Mouse (Mus musculus) liver, adult (tissue): ENCODE data around the gene Polr2b.

Source experiments
- GATA4 ChIP-seq: IDR thresholded peaks from 2 replicates; pipeline ENCODE4 v1.6.1; 2014; ENCODE audit warnings: mild to moderate bottlenecking, low read length; ENCODE audit not compliant: insufficient replicate concordance

Gene Polr2b

GRCm38 (mm10) chr5:77367682-77368081 lies 57.7 kb downstream of the Polr2b start:
- no peak for TF ChIP-seq GATA4

GRCm38 (mm10) chr5:77368194-77368593 lies 58.2 kb downstream of the Polr2b start:
- TF ChIP-seq GATA4, result no peak

- no peak for TF ChIP-seq GATA4
These were observed 59.4 kb downstream of the Polr2b start for GRCm38 (mm10) chr5:77369394-77369793.

- no peak for TF ChIP-seq GATA4
These were observed 60.5 kb downstream of the Polr2b start for GRCm38 (mm10) chr5:77370378-77370892.

- TF ChIP-seq GATA4, result no peak; the same call in 1 of the 2 replicates
These were observed 62.3 kb downstream of the Polr2b start for GRCm38 (mm10) chr5:77372242-77372641.

- no peak for TF ChIP-seq GATA4
These were observed 62.8 kb downstream of the Polr2b start for GRCm38 (mm10) chr5:77372778-77373177.

GRCm38 (mm10) chr5:77374945-77375344 lies 65.0 kb downstream of the Polr2b start:
- no peak for TF ChIP-seq GATA4

- TF ChIP-seq GATA4, result no peak
These were observed 65.6 kb downstream of the Polr2b start for GRCm38 (mm10) chr5:77375546-77375945.

GRCm38 (mm10) chr5:77378027-77378426 lies 68.1 kb downstream of the Polr2b start:
- TF ChIP-seq GATA4, result no peak

- no peak for TF ChIP-seq GATA4
These were observed 69.6 kb downstream of the Polr2b start for GRCm38 (mm10) chr5:77379434-77380135.

- no peak for TF ChIP-seq GATA4
These were observed 70.5 kb downstream of the Polr2b start for GRCm38 (mm10) chr5:77380321-77380901.

GRCm38 (mm10) chr5:77381283-77381682 lies 71.3 kb downstream of the Polr2b start:
- no peak for TF ChIP-seq GATA4

- TF ChIP-seq GATA4, result no peak
These were observed 71.7 kb downstream of the Polr2b start for GRCm38 (mm10) chr5:77381686-77382085.

- no peak for TF ChIP-seq GATA4
These were observed 74.0 kb downstream of the Polr2b start for GRCm38 (mm10) chr5:77383799-77384554.

- no peak for TF ChIP-seq GATA4
These were observed 74.8 kb downstream of the Polr2b start for GRCm38 (mm10) chr5:77384724-77385123.

- TF ChIP-seq GATA4, result no peak
These were observed 75.3 kb downstream of the Polr2b start for GRCm38 (mm10) chr5:77385221-77385620.
